Mouse (Mus musculus) erythroblast, embryonic 14.5 days (primary cell): ENCODE measurements around the gene Olfr1326-ps1. TPM values are rescaled to one million over a fixed set of nuclear protein-coding genes. Genes with fewer than 3 reads are reported as not detected.

ENCODE experiments used
- H3K27me3 ChIP-seq: 2 replicates; pipeline ENCODE4 v1.6.1; 2012; ENCODE audit warnings: inconsistent platforms; ENCODE audit not compliant: control insufficient read depth
- H3K36me3 ChIP-seq: 2 replicates; pipeline ENCODE4 v1.6.1; 2012; ENCODE audit warnings: mild to moderate bottlenecking, inconsistent platforms; ENCODE audit not compliant: control insufficient read depth
- H3K4me1 ChIP-seq: 2 replicates; pipeline ENCODE4 v1.6.1; 2012; ENCODE audit warnings: inconsistent platforms; ENCODE audit not compliant: control insufficient read depth
- H3K4me3 ChIP-seq: replicated peaks from 2 replicates; pipeline ENCODE3; 2012; ENCODE audit warnings: moderate library complexity, mild to moderate bottlenecking, inconsistent platforms
- H3K9me3 ChIP-seq: 2 replicates; pipeline ENCODE4 v1.6.1; 2012; ENCODE audit warnings: low read length, inconsistent platforms, mixed read lengths; ENCODE audit not compliant: control insufficient read depth
- GATA1 ChIP-seq: IDR thresholded peaks from 2 replicates; pipeline ENCODE4 v1.6.1; 2012; ENCODE audit warnings: low read length, inconsistent platforms, mixed read lengths
- TAL1 ChIP-seq: IDR thresholded peaks from 3 replicates; pipeline ENCODE4 v1.6.1; 2012; ENCODE audit warnings: low read length, inconsistent platforms, mixed read lengths
- polyA plus RNA-seq: library from polyadenylated mRNA; stranded (reverse); fragments of >175 nt; gene quantifications from 2 replicates; pipeline ENCODE4 v1.2.3, GENCODE M21; 2012

The Olfr1326-ps1 gene
- not detected in 2 replicates for polyA plus RNA-seq

GRCm38 (mm10) chrX:74574788-74575187, at the start of gene Olfr1326-ps1:
TSS of gene Olfr1326-ps1 (minus strand) at chrX:74574888.
- no peaks in the 10 kb centered on the region for H3K27me3 ChIP-seq
- H3K9me3 ChIP-seq = no peaks in the 10 kb centered on the region
- TF ChIP-seq TAL1 = no peak
- TF ChIP-seq GATA1 = no peak
- no peaks in the 10 kb centered on the region for H3K36me3 ChIP-seq
- H3K4me1 ChIP-seq = no peaks in the 10 kb centered on the region
- no peak within 1 kb of the TSS for H3K4me3 ChIP-seq

- Histone ChIP-seq H3K9me3 (no peaks in the 10 kb centered on the region), H3K4me1 (no peaks in the 10 kb centered on the region), H3K27me3 (no peaks in the 10 kb centered on the region), H3K4me3 (no peak within 1 kb of the TSS), H3K36me3 (no peaks in the 10 kb centered on the region)
- no peak for TF ChIP-seq TAL1
Observed at GRCm38 (mm10) chrX:74592379-74592778, 17.7 kb upstream of the Olfr1326-ps1 start, which contains the start of gene Olfr1325. TSS of gene Olfr1325 (plus strand) at chrX:74592679.

Other genes with a start within 250 kb of the Olfr1326-ps1 start
- 0.01 and 0.02 TPM in 2 replicates for gene Plxna3, start 245.8 kb downstream of the Olfr1326-ps1 start, polyA plus RNA-seq
- 0.85 and 1.0 TPM in 2 replicates for gene Lage3, start 221.3 kb downstream of the Olfr1326-ps1 start, polyA plus RNA-seq
- gene Ubl4a, start 201.7 kb downstream of the Olfr1326-ps1 start, polyA plus RNA-seq = 3.5 and 5.0 TPM in 2 replicates
- 0.06 and 0.07 TPM in 2 replicates for gene Slc10a3, start 201.5 kb downstream of the Olfr1326-ps1 start, polyA plus RNA-seq
- gene Fam3a, start 181.6 kb downstream of the Olfr1326-ps1 start, polyA plus RNA-seq = 0.35 and 0.84 TPM in 2 replicates
- 1.5 and 2.3 TPM in 2 replicates for gene Ikbkg, start 181.6 kb downstream of the Olfr1326-ps1 start, polyA plus RNA-seq
- gene G6pdx, start 145.7 kb downstream of the Olfr1326-ps1 start, polyA plus RNA-seq = 2.0 and 2.2 TPM in 2 replicates
- not detected in 2 replicates for gene Gm6880, start 93.5 kb downstream of the Olfr1326-ps1 start, polyA plus RNA-seq
- gene Olfr1325, start 17.8 kb upstream of the Olfr1326-ps1 start, polyA plus RNA-seq = not detected in 2 replicates
- not detected in 2 replicates for gene Gm5640, start 70.7 kb upstream of the Olfr1326-ps1 start, polyA plus RNA-seq
- not detected in 2 replicates for gene Gm6890, start 166.0 kb upstream of the Olfr1326-ps1 start, polyA plus RNA-seq